Mouse (Mus musculus): Measurements from ENCODE around the gene Pex19. TPM values are rescaled to one million over a fixed set of nuclear protein-coding genes. Genes with fewer than 3 reads are reported as not detected.

Pex19 gene
- total RNA-seq, 2 experiments from 2014 or later = 112 to 147 TPM

DNA sequence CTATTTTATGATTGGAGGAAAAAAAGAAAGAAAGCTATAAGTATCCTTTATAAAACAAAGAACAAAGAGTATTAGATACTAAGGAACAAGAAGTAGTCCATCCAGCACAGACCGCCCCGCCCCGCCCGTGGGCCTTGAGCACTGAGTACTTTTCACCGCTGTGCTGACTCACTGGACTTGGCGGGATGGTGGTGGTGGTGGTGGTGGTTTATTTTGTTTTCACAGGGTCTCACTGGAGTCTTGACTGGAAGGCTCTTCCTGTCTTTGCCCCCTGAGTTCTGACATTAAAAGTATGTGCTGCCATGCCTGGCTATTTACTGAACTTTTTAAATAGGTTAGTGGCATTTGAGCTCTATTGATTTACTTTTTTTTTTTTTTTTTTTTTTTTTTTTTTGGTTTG is 56.5 kb downstream of the Pex19 start:
- no peak for DNase-seq

DNA sequence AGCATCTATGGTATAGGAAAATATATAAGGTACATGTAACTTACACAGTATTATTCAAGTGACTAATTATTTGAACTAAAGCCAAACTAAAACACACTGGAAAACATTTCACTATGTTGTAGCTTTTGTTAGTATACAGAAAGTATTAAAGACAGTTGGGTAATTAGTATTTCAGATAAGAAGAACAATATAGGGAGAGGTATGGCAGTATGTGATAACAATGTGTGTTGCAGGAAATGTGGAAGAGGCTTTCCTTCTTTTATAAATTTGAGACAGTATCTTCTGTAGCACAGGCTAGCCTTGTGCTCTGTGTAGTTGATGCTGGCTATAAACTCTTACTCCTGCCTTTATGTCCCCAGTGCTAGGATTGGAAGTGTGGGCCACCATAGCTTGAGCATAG is 57.4 kb downstream of the Pex19 start:
- no peak for DNase-seq

Other genes starting within 250 kb of the Pex19 start
- under 1 TPM; 0.10 to 0.26 TPM for gene Gm10521, start 231.1 kb upstream of the Pex19 start, total RNA-seq (2021)
- under 1 TPM in 1 of 2 experiments, not detected in 1; 0.20 TPM for gene Slamf6, start 209.2 kb upstream of the Pex19 start, total RNA-seq (2021)
- 1 to 10 TPM; 2.5 to 5.7 TPM for gene Vangl2, start 98.3 kb upstream of the Pex19 start, total RNA-seq (2021)
- not detected for gene Nhlh1, start 69.2 kb upstream of the Pex19 start, total RNA-seq (2021)
- 100 to 1,000 TPM; 178 to 197 TPM for gene Copa, start 44.2 kb upstream of the Pex19 start, total RNA-seq (2021)
- gene Ncstn, start 44.0 kb upstream of the Pex19 start, total RNA-seq (2021) = 100 to 1,000 TPM in 1 of 2 experiments, 10 to 100 TPM in 1; 94.4 to 101 TPM
- gene Dcaf8, start 21.3 kb downstream of the Pex19 start, total RNA-seq (2021) = 100 to 1,000 TPM; 108 to 143 TPM
- 10 to 100 TPM; 53.9 to 62.1 TPM for gene Pea15a, start 80.0 kb downstream of the Pex19 start, total RNA-seq (2021)
- gene Casq1, start 93.1 kb downstream of the Pex19 start, total RNA-seq (2021) = under 1 TPM in 1 of 2 experiments, not detected in 1; 0.46 TPM
- gene Atp1a4, start 131.7 kb downstream of the Pex19 start, total RNA-seq (2021) = 1 to 10 TPM in 1 of 2 experiments, under 1 TPM in 1; 0.53 to 1.4 TPM
- 10 to 100 TPM; 24.9 to 39.2 TPM for gene Igsf8, start 134.9 kb downstream of the Pex19 start, total RNA-seq (2021)
- gene Atp1a2, start 171.3 kb downstream of the Pex19 start, total RNA-seq (2021) = 100 to 1,000 TPM; 134 to 155 TPM
- gene Kcnj9, start 202.6 kb downstream of the Pex19 start, total RNA-seq (2021) = under 1 TPM in 1 of 2 experiments, not detected in 1; 0.23 TPM
- under 1 TPM; 0.46 to 0.56 TPM for gene Kcnj10, start 214.5 kb downstream of the Pex19 start, total RNA-seq (2021)
- 10 to 100 TPM; 11.2 to 13.2 TPM for gene Pigm, start 249.8 kb downstream of the Pex19 start, total RNA-seq (2021)